16 mouse cellular contexts compared by ENCODE assay signal in the genomic region with DNA sequence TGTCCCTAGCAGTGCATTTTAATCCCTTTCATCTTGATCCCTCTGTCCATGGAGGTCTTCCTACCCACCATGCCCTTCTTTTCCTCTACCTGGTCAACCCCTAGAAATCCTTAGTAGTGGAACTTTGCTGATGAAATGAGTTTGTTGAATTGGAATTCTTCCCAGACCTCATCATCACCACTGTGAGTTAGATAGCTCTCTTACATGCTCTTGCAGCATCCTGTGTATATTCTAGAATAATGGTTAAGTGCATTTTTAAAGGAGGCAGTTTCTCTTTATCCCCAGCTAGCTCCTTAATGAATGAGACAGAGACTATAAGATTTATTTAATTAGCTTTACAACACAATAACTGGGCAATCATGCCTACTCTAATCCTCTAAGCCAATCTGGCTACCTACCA. TPM values are rescaled to one million over a fixed set of nuclear protein-coding genes. Genes with fewer than 3 reads are reported as not detected.
"Had no signal": no experiment of that assay in that cellular context is flagged by ENCODE, and none has a peak within 500 bp of the region (broad histone marks: within the 10 kb centered on the region; RNA-seq: fewer than 3 reads in every experiment).

No protein-coding gene starts in this region.

- H3K4me3 ChIP-seq: neural tube, embryonic 15.5 days; stomach, embryonic 15.5 days had no signal

- H3K27me3 ChIP-seq: neural tube, embryonic 15.5 days; stomach, embryonic 15.5 days had no signal

- DNase-seq: retina, postnatal 1 day; right cerebral cortex, adult 18-20 months; right cerebral cortex, postnatal 14 days; right cerebral cortex, postnatal 25 days; right cerebral cortex, postnatal 4 days; spleen, adult 18-20 months; thymus, adult 18-20 months; thymus, adult 2 months; thymus, postnatal 14 days; thymus, postnatal 25 days; thymus, postnatal 36 days; thymus, postnatal 4 days had no signal

- H3K36me3 ChIP-seq: neural tube, embryonic 15.5 days; stomach, embryonic 15.5 days had no signal

- H3K4me2 ChIP-seq: neural tube, embryonic 15.5 days; stomach, embryonic 15.5 days had no signal

RNA-seq across cellular contexts. Expression of gene Ttc9, which starts 21.6 kb away (rescaled TPM):
- total RNA-seq: neutrophil, adult 5-6 weeks had no signal

RNA-seq across cellular contexts. Expression of gene Adam21, which starts 41.2 kb away (rescaled TPM):
- polyA plus RNA-seq: spleen, adult 2 months had no signal
